Mouse (Mus musculus): Measurements from ENCODE around the gene Ficd. TPM values are rescaled to one million over a fixed set of nuclear protein-coding genes. Genes with fewer than 3 reads are reported as not detected.

Gene Ficd
- polyA plus RNA-seq, 1 experiment from 2014 or later: 3.8 TPM

DNA sequence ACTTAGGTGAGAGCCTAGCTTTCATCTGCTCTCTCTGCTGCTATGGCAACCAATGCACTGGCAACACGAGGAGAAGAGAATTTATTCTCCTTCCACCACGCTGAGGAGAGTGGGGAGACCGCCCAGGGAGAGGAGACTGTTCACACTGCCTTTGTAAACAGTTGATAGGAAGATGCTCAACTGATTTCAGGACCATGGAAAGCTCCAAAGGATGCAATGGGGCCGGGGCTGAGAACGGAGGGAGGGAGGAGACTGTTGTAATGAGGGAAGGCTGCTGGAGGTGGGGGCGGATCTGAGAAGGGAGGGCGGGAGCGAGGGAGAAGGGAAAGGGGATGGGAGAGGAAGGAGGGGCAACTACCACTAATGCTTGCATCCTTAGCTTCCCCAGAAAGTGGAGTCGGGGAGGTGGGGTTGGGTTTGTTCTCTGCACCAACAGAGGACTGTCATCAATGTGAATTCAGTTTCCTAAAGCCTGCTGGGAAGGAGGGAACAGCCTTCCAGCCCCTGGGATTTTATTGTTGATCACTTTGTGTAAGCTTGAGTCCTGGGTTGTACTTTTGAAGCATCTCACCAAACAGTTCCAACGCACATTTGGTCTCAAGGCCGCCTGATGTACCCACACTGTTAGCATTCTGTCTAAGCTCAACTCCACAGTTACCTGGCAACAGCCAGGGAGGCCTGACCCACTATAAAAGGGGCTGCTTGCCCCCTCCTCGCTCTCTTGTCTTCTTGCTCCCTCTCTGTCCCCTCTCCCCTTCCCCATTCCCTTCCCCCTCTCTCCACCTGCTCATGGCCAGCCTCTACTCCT, 18.8 kb upstream of the Ficd start:
- WGBS: 7% methylated on average over 12 of the region's 12 CpGs
- no peaks in the 10 kb centered on the region for H3K9me3 ChIP-seq
- no peaks in the 10 kb centered on the region for H3K4me1 ChIP-seq (replicated peaks)
- ATAC-seq (ENCODE audit: insufficient number of reproducible peaks, insufficient read depth, low FRiP score, low TSS enrichment, low read depth): 0 out of 2 replicates have a peak, but pooled peaks have one; percentile 52
- H3K27ac ChIP-seq: no peak overlapping the region
- H3K9ac ChIP-seq (replicated peaks): no peak overlapping the region
- H3K4me2 ChIP-seq: no peak overlapping the region
- no peaks in the 10 kb centered on the region for H3K27me3 ChIP-seq
- H3K36me3 ChIP-seq: no peaks in the 10 kb centered on the region
- H3K4me3 ChIP-seq (replicated peaks): no peak overlapping the region

GRCm38 (mm10) chr5:113719221-113719661, 16.4 kb upstream of the Ficd start:
- Histone ChIP-seq H3K4me2 (no peak overlapping the region), H3K36me3 (no peaks in the 10 kb centered on the region), H3K4me3 (replicated peaks) (no peak overlapping the region), H3K9ac (replicated peaks) (no peak overlapping the region), H3K27ac (no peak overlapping the region), H3K27me3 (peaks cover 5% of the 10 kb centered on the region; the same call in 1 of the 2 replicates), H3K4me1 (replicated peaks) (0 out of 2 replicates have a peak, but pooled peaks cover 3% of the 10 kb centered on the region), H3K9me3 (no peaks in the 10 kb centered on the region)
- WGBS: 85% methylated on average over 8 of the region's 8 CpGs
- no peak for ATAC-seq (ENCODE audit: insufficient number of reproducible peaks, insufficient read depth, low FRiP score, low TSS enrichment, low read depth)

DNA sequence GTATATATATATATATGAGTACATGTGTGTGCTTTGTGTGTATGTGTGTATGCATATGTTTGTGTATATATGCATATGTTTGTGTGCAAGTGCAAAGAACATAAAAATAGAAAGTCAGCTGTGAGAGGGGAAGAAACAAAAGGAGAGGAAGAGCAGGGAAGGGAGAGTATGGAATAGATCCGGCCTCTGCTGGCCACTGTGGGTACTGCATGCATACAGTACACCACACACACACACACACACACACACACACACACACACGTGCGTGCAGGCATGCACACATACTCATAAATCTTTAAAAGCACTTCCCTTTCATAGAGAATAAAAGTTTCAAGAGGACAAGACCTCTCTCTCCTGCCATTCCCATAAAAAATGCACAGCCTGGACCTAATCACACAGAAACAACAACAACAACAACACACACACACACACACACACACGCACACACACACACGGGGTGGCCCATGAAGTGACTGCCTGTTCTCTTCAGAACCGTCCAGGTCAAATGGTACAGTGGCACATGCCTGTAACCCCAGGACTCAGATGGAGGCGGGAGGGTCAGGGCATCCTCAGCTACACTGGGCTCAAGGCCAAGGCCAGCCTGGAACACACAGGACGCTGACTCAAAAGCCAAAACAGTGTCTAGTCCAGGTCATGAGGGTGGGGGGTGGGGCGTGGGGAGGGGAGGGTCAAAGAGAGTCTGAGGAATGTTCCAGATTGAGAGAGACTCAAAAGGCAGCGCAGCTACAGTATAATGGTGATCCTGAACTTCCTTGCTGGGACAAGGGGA, 13.2 kb upstream of the Ficd start:
- no peak overlapping the region for H3K27ac ChIP-seq
- H3K4me3 ChIP-seq (replicated peaks): no peak overlapping the region
- H3K9ac ChIP-seq (replicated peaks): no peak overlapping the region
- H3K4me1 ChIP-seq (replicated peaks): 0 out of 2 replicates have a peak, but pooled peaks cover 4% of the 10 kb centered on the region
- no peaks in the 10 kb centered on the region for H3K36me3 ChIP-seq
- no peak overlapping the region for H3K4me2 ChIP-seq
- peaks cover 5% of the 10 kb centered on the region for H3K27me3 ChIP-seq
- 86% methylated on average over 10 of the region's 10 CpGs for WGBS
- no peaks in the 10 kb centered on the region for H3K9me3 ChIP-seq
- ATAC-seq (ENCODE audit: insufficient number of reproducible peaks, insufficient read depth, low FRiP score, low TSS enrichment, low read depth): no peak

GRCm38 (mm10) chr5:113723567-113724237, 11.9 kb upstream of the Ficd start:
- no peak overlapping the region for H3K4me3 ChIP-seq (replicated peaks)
- no peaks in the 10 kb centered on the region for H3K9me3 ChIP-seq
- WGBS: 32% methylated on average over 8 of the region's 8 CpGs
- no peak overlapping the region for H3K9ac ChIP-seq (replicated peaks)
- H3K4me1 ChIP-seq (replicated peaks): 0 out of 2 replicates have a peak, but pooled peaks cover 4% of the 10 kb centered on the region
- no peak overlapping the region for H3K4me2 ChIP-seq
- H3K27ac ChIP-seq: no peak overlapping the region
- no peak for ATAC-seq (ENCODE audit: insufficient number of reproducible peaks, insufficient read depth, low FRiP score, low TSS enrichment, low read depth)
- H3K36me3 ChIP-seq: no peaks in the 10 kb centered on the region
- peaks cover 10% of the 10 kb centered on the region for H3K27me3 ChIP-seq

DNA sequence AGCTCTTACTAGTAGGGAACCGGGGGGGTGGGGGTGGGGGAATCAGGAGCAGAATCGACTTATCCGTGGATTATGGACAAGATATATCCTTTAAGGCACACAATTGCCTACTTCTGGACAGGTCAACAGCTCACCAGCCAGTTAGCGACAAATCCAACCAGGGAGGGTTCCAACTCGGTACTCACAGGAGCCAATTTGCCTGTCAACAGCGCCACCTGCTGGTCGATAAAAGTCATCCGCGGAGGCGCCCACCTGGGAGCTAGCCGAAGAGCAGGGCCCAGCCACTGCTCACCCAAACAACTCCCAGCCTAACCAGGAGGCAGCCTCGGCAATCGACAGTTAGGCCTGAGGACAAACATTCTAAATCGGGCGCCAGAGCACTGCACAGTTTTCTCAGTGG, 11.2 kb upstream of the Ficd start, which contains the start of gene 1700069L16Rik:
Gene 1700069L16Rik (minus strand): TSS at position 327 of the 400 bp plus-strand sequence.
- H3K27me3 ChIP-seq: peaks cover 10% of the 10 kb centered on the region
- WGBS: 3% methylated on average over 15 of the region's 15 CpGs
- ATAC-seq (ENCODE audit: insufficient number of reproducible peaks, insufficient read depth, low FRiP score, low TSS enrichment, low read depth): no peak

GRCm38 (mm10) chr5:113725417-113725816, 10.2 kb upstream of the Ficd start:
- Histone ChIP-seq H3K4me2 (no peak overlapping the region), H3K4me1 (replicated peaks) (peaks cover 7% of the 10 kb centered on the region; the same call in 1 of the 2 replicates), H3K9ac (replicated peaks) (no peak overlapping the region), H3K9me3 (no peaks in the 10 kb centered on the region), H3K27ac (no peak overlapping the region), H3K27me3 (peaks cover 10% of the 10 kb centered on the region), H3K36me3 (no peaks in the 10 kb centered on the region), H3K4me3 (replicated peaks) (no peak overlapping the region)
- 75% methylated on average over 12 of the region's 12 CpGs for WGBS
- no peak for ATAC-seq (ENCODE audit: insufficient number of reproducible peaks, insufficient read depth, low FRiP score, low TSS enrichment, low read depth)

More for the DNA sequence above, 11.2 kb upstream of the Ficd start, which contains the start of gene 1700069L16Rik:
- Histone ChIP-seq H3K4me3 (replicated peaks) (no peak within 1 kb of the TSS), H3K9ac (replicated peaks) (no peak within 1 kb of the TSS), H3K4me2 (no peak within 1 kb of the TSS), H3K27ac (no peak within 1 kb of the TSS), H3K36me3 (no peaks in the 10 kb centered on the region), H3K4me1 (replicated peaks) (0 out of 2 replicates have a peak, but pooled peaks cover 4% of the 10 kb centered on the region), H3K9me3 (no peaks in the 10 kb centered on the region)

- Histone ChIP-seq H3K9me3 (no peaks in the 10 kb centered on the region), H3K4me1 (replicated peaks) (peaks cover 11% of the 10 kb centered on the region; the same call in 1 of the 2 replicates), H3K9ac (replicated peaks) (no peak overlapping the region), H3K4me3 (replicated peaks) (no peak overlapping the region), H3K36me3 (no peaks in the 10 kb centered on the region), H3K27me3 (peaks cover 10% of the 10 kb centered on the region), H3K27ac (no peak overlapping the region), H3K4me2 (no peak overlapping the region)
- WGBS: 64% methylated on average over 6 of the region's 6 CpGs
- ATAC-seq (ENCODE audit: insufficient number of reproducible peaks, insufficient read depth, low FRiP score, low TSS enrichment, low read depth): no peak
Measured at GRCm38 (mm10) chr5:113726618-113727017, 9.0 kb upstream of the Ficd start.

- 66% methylated on average over 12 of the region's 12 CpGs for WGBS
- Histone ChIP-seq H3K4me2 (no peak overlapping the region), H3K36me3 (no peaks in the 10 kb centered on the region), H3K27me3 (peaks cover 10% of the 10 kb centered on the region), H3K9me3 (no peaks in the 10 kb centered on the region), H3K4me3 (replicated peaks) (no peak overlapping the region), H3K27ac (no peak overlapping the region), H3K4me1 (replicated peaks) (peaks cover 11% of the 10 kb centered on the region; the same call in 1 of the 2 replicates), H3K9ac (replicated peaks) (no peak overlapping the region)
- ATAC-seq (ENCODE audit: insufficient number of reproducible peaks, insufficient read depth, low FRiP score, low TSS enrichment, low read depth): no peak
Measured at GRCm38 (mm10) chr5:113727238-113727637, 8.4 kb upstream of the Ficd start.

- no peaks in the 10 kb centered on the region for H3K36me3 ChIP-seq
- H3K9me3 ChIP-seq: no peaks in the 10 kb centered on the region
- no peak overlapping the region for H3K4me3 ChIP-seq (replicated peaks)
- no peak overlapping the region for H3K9ac ChIP-seq (replicated peaks)
- H3K27me3 ChIP-seq: peaks cover 10% of the 10 kb centered on the region
- peaks cover 11% of the 10 kb centered on the region; the same call in 1 of the 2 replicates for H3K4me1 ChIP-seq (replicated peaks)
- ATAC-seq (ENCODE audit: insufficient number of reproducible peaks, insufficient read depth, low FRiP score, low TSS enrichment, low read depth): no peak
- no peak overlapping the region for H3K4me2 ChIP-seq
- WGBS: 55% methylated on average over 7 of the region's 7 CpGs
- H3K27ac ChIP-seq: no peak overlapping the region
Measured at GRCm38 (mm10) chr5:113728011-113728410, 7.6 kb upstream of the Ficd start.

DNA sequence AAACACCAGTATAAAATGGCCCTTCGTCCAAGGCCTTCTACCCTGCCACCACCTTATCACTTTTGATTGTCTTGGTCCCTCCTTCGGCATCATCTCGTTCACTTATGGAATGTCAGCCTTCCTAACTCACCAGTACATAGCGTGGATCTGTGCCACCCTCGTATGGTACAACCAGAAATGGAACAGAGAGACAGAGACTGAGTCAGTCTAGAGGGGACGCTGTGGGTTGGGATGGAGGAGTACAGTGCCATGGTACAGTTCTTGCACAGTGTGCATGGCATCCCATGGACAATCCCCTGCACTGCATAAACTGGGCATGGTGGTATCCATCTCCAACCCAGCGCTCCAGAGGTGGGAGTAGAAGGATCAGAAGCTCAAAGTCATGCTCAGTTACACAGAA, 6.9 kb upstream of the Ficd start:
- Histone ChIP-seq H3K4me3 (replicated peaks) (no peak overlapping the region), H3K27ac (no peak overlapping the region), H3K4me2 (no peak overlapping the region), H3K36me3 (no peaks in the 10 kb centered on the region), H3K9ac (replicated peaks) (no peak overlapping the region), H3K4me1 (replicated peaks) (peaks cover 11% of the 10 kb centered on the region; the same call in 1 of the 2 replicates), H3K27me3 (peaks cover 7% of the 10 kb centered on the region), H3K9me3 (no peaks in the 10 kb centered on the region)
- WGBS: 91% methylated on average over 7 of the region's 7 CpGs
- ATAC-seq (ENCODE audit: insufficient number of reproducible peaks, insufficient read depth, low FRiP score, low TSS enrichment, low read depth): no peak

Measured in limb, embryonic 12.5 days (tissue).